Mouse (Mus musculus) lung, postnatal 4 days (tissue): ENCODE measurements around the gene Pnp.
A peak's percentile ranks its signal among the peaks of the same experiment; 100 is the strongest.
"Not testable (repeated sequence)": the region's sequence is repeated elsewhere in the genome, so short reads cannot be mapped to it uniquely, and the experiment has no call there.

ENCODE experiments used
- DNase-seq, 2 experiments: peaks; one replicate each; pipeline ENCODE4 v3.0.0; 2021

Pnp gene

DNA sequence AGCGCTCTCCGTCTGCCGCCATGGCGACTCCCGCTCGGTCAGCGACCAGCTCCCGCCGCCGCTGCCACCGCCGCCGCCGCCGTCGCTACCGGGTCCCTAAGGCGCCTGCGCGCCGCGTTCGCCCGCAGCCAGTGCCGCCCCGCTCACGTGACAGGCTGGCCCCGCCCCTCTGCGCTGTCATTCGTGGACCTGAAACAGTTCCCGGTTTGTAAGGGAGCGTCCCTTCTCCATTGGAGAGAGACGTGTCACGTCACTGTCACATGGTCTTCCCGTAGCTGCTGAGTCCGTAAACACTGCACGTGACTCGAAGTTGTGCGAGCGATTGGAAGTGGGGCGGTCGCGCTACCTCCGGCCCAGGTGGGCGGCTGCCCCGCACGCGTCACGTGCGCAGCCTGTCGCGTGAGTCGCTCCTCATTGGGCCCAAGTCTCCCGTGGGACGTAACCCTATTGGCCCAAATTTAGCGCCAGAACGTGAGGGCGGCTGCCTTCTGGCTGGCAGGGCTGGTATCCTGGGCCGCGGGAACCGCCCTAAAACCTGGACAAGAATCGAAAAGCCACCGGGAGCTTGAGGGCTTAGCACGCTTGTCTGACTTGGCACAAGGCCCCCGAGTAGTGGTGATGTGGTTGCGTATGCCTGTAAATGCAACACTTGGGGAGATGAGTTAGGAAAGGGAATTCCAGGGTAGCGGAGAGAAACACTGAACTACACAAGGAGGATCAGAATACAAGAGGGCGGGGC is at the start of gene Pnp, which contains the start of gene Pip4p1:
TSS of gene Pnp (plus strand) at position 329 of the 739 bp plus-strand sequence.
TSS of gene Pip4p1 (minus strand) at position 103 of the 739 bp plus-strand sequence.
- DNase-seq = peak; percentile 99 to 100

DNA sequence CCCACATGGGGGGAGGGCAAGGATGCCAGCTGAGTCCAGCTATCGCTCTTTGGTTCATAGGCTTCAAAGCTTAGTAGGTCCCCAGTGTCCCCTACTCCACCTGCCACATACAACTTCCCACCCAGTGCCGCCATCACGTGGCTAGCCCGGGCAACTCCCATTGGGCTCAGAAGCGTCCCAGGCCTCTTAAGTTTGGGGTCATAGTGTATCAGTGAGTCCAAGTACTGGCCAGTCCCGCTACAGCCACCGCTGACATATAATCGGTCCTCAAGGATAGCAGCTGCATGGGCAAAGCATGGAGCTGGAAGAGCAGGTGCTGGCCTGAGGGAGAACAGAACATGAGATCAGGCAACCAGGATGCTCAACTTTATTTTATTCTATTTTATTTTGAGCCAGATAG is 39.3 kb upstream of the Pnp start:
- no peak for DNase-seq

DNA sequence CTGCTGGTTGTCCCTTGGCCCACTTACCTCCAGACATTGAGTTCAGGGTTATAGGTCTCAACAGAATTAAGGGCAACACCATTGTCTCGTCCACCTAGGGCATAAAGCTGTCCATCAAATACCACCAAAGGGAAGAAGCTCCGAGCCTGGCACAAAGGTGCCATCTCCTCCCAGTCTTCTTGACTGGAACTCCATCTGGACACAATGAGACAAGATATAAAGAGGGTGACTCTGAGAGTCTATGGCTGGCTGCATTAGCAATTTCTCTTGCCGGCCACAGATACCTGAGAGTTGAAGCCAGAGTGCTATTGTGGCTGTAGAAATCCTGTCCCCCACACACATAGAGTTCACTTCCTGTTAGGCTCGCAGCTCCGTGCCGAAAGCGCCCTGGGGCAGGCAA is 38.8 kb upstream of the Pnp start:
- no peak for DNase-seq

DNA sequence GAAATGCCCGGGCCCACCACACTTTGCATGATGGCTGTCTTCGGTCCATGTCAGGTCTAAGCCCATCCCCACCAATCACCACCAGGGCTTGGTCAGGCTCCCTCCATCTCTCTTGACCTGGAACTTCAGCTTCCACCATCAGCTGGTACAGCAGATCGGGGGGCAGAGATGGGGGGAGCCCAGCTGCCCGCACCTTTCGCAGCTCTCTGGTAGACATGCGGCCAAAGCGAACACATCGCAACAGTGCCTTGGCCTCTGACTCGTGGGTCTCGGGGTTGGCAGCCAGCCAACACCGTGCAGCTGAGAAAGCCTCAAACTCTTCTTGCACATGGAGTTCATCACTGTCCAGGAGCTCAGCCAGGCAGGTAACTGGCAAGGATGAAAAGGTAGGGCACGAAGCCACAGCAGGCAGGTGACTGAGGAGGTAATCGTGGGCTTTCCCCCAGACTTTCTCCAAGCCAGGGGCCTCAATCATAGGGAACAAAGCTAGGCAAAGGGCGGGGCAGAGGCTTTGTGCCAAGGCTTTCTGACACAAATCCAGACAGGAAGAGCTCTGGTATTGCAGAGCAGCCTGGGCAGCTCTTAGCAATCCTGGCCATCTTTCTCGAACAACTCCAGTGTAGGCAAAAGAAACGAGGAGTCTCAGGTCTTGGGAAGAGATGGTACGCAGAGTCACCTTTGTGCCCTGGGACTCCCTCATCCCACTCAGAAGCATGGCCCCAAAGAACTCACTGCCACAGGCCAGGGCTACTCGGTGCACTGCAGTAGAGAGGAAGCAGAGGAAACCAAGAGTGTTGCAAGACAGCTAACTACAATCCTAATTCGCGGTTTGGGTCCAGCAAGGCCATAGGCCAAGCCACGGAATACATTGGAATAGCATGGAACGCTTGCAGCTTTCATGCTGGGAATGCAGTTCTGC is 38.1 kb upstream of the Pnp start:
- DNase-seq = peak; percentile 45 to 59

DNA sequence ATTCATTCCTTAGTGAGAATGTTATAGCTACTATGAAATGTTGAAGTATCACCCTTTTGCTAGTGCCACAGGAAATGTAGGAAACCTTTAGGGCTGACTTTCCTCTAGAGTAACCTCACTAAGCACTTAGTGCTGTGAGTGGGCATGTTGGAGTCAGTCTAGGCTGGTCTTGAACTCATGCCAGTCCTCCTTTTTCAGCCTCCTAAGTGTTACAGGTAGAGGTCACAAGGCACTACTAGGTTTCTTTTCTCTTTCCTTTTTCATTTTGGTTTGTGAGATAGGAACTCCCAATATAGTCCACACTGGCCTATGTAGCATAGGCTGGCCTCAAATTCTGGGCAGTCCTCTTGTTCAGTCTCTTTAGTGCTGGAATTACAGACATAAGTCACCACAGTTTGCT is 35.5 kb upstream of the Pnp start:
- DNase-seq = no peak

DNA sequence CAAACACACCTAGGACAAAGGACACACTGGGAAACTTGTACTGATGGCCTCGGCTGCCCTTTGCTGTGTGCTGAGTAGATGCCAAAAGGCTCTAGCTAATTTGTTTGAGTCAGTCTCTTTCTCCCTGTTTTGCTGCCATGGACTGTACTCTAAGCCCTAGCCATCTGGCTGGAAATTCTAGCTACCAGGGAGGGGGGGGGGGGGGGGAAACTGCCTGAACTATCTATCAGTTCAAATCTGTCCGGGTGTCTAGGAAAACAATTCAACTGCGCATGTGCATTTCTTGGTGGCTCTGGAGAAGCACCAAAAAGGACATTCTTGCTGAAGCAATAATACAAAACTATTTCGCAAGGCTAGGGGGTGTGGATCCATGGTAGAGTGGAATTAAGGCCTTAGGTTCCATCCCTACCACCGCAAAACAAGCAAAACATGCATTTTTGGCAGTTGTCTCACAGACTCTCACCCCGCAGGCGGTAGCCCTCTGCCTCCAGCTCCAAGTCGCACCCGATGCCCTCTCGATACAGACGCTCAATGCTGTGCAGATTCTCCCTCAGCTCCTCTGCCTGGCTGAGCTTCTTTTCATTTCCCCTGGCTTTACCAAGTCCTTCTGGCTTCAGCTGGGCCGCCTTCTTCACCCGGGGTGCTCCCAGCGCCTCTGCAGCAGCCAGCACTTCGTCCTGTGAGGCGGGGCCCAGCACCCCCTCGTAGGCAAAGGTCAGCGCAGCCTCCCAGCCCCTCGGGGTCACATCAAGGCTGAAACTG is 34.7 kb upstream of the Pnp start:
- DNase-seq = peak; percentile 49 to 51

DNA sequence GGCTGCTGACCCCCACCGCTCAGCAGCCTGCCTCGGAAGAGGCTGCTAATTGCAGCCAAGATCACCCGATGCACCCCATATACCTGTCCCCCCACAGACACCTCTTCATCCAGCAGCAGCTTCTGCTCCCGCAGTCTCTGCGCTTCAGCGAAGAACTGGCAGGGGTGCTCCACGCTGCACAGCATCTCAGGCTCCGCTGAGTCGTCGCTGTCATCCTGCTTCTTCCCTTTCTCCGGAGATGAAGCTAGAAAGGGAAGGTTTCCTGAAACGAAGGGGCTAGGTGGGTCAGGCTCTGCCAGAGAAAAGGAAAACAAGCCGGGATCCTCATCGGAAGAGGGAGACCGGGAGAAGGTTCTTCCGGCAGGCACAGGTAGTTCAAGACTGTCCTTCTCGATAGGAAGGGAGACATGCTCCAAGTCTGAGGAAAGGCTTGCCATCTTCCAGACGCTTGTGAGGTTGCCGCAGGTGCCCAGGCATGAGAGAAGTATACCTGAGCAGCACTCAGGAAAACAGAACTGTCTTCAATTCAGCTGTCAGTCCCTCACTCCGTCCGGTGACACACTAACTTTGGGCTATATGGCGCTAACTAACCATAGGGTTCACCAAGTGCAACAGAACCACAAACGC is 34.0 kb upstream of the Pnp start:
- peak in 1 of 2 experiments; percentile 12 for DNase-seq

DNA sequence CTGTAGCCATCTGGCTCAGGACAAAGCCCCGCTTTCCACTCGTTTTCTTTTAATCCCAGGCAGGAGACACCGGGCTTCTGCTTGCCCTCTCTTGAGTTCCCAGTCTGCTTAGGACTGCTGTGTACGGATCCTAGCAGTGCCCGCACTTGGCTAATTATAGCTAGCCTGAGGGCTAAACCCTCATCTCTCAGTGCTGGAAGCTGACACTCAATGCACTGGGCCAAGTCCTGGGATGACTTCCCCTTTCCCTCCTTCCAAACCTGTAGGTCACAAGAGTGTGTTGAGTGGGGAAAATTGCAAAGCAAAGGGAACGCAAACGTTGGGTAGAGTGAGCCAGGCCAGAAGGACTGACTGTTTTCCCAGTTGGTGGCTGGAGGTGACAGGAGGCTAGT is 33.5 kb upstream of the Pnp start, which contains the start of gene Klhl33:
TSS of gene Klhl33 (minus strand) at position 134 of the 392 bp plus-strand sequence.
- DNase-seq = no peak

DNA sequence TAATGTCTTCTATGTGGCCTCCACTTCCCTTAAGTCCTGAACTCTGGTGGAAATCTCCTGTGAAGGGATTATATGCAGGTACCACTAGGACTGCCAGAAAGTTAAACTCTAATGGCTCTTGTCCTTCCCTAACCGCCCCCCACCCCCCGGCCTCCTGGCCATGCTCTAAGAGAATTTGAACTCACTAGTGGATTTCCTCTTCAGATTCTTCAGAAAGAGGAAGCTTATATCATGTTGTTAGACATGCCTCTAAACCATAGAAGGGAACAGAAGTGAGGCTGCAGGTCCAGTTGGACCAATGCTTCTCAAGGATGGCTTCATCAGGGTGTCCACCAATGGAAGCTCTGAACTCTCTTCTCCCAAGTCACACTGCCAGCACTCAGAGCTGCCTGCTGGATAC is 32.9 kb upstream of the Pnp start:
- not testable (repeated sequence) for DNase-seq

DNA sequence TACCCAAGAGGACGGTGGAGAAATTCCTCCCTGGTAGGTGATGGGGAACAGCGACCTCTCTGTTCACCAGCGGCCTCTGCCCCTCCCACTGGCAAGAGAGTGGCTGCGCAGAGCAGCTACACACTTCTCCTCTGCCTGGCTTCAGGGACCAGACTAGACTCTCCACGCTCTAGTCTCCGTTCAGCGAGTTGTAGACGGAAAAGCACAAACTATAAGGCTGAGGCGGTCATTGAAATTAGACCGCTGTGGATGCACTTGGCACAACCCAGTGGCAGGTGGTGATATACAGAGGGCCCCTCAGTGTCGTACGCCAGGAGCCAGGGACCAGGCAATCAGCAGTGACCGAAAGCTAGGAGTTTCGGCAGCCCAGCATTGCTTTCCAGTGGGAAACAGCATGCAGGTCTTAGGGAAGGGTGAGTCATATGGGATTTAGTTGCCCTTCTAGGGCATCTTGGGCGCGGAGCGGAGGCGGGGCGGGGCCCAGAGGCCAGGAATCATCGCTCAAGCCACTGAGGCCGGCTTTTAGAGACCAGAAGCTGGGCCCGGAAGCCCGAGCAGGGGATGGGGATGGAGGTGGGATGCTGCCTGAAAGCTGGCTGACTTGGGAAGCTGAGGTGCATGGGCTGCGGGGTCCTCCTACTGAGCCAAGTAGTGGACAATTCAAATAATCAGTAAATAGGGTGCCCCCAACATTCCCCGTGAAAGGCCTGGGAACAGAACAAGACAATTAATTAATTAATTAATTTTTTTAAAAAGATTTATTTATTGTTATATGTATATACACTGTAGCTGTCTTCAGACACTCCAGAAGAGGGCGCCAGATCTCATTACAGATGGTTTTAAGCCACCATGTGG is 26.7 kb upstream of the Pnp start:
- DNase-seq = peak; percentile 35 to 48

DNA sequence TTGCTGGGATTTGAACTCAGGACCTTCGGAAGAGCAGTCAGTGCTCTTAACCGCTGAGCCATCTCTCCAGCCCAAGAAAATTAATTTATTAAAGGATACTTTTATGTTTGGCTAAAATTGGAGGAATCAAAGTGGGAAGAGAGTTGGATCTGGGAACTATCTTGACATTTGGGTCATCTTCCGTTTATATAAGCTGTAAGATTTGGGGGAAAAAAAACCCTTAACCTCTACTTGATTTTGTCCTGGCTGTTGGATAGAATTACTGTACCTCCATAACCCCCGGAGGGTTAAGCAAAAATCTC is 26.1 kb upstream of the Pnp start:
- DNase-seq = no peak

DNA sequence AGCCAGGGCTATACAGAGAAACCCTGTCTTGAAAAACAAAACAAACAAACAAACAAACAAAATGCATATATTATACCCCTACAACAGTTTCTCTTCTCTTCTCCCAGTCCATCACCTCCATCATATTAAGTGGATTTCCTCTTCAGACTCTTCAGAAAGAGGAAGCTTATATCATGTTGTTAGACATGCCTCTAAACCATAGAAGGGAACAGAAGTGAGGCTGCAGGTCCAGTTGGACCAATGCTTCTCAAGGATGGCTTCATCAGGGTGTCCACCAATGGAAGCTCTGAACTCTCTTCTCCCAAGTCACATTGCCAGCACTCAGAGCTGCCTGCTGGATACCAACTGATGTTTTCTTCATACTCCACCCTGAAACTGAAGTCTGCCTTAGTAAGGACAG is 25.6 kb upstream of the Pnp start:
- DNase-seq = not testable (repeated sequence)

DNA sequence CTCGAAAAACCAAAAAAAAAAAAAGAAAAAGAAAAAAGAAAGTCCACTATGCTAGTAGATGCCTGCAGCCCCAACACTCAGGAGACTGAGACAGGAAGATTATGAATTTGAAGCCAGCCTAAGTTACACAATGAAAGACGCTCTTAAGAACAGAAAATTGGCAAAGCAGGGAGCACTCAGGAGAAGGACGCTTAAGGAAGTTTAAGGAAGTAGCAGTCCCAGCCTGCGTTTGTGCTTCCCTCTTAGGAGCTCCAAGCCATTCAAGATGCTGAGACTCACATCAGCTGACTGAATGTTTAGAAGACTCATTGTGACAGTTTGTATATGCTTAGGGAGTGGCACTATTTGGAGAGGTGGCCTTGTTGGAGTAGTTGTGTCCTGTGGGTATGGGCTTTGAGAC is 22.8 kb upstream of the Pnp start:
- DNase-seq = no peak

DNA sequence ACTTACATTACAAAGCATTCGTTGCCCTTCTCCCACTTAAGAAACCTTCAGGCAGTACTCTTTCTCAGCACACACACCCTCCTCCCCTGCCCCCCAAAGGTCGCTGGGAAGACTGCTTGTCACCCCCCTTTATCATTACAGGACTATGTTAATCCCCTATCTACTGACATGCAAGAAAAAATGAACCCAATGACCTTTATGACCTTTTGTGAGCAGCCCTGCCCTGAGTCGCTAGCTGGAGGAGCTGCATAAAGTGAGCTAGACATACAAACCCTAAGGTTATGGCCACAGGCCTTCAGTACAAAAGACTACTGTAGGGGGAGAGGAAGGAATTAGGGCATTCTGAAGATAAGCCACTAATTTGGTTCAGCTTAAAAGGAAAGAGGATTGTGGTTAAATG is 19.5 kb upstream of the Pnp start:
- no peak for DNase-seq

DNA sequence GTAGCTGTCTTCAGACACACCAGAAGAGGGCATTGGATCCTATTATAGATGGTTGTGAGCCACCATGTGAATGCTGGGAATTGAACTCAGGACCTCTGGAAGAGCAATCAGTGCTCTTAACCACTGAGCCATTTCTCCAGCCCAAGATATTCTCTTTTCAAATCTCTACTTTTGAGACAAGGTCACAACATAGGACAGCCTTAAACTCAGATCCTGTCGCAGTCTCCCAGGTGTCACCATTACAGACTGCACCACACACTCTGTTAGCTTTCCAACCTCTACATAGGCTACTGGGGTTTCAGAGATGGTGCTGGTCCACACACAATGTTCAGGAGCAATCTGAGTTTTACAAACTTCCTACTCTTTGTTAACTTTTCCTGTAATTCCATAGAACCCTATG is 7.4 kb upstream of the Pnp start:
- DNase-seq = not testable (repeated sequence)

DNA sequence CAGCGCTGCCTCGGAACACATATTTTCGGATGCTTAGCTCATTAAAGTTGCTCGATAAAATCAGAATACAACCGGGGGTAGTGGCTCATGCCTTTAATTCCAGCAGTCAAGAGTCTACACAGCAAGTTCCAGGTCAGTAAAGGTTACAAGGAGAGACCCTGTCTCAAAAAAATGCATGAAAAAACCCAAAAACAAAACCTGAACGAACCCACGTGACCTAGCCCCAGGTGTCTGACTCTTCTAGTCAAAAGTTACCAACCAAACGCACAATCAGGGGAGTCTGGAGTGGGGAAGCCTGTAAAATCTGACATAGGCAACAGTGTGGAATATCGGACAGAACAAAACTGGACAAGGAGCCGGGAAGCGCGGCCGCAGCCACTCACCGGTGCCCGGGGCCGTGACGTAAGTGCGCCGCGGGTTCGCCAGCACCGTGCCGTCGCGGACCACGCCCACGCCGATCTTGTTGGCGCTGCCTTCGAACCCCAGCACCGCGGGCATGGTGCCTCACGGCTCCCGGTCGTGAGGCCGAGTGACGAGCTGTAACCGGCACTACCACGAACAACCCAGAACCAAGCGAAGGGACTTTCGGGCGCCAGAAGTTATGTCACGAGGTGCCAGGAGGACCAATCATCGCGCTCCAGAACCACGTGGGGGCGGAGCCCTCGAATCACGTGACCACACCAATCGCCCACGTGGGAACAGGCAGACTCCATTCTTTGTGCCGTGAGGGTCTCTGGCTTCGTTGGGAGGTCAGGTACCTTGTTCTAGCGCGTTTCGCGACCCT is 6.4 kb upstream of the Pnp start, which contains the start of the genes Osgep and Apex1:
TSS of gene Osgep (minus strand) at position 613 of the 784 bp plus-strand sequence.
TSS of gene Apex1 (plus strand) at position 688 of the 784 bp plus-strand sequence.
- DNase-seq = peak; percentile 97 to 98

DNA sequence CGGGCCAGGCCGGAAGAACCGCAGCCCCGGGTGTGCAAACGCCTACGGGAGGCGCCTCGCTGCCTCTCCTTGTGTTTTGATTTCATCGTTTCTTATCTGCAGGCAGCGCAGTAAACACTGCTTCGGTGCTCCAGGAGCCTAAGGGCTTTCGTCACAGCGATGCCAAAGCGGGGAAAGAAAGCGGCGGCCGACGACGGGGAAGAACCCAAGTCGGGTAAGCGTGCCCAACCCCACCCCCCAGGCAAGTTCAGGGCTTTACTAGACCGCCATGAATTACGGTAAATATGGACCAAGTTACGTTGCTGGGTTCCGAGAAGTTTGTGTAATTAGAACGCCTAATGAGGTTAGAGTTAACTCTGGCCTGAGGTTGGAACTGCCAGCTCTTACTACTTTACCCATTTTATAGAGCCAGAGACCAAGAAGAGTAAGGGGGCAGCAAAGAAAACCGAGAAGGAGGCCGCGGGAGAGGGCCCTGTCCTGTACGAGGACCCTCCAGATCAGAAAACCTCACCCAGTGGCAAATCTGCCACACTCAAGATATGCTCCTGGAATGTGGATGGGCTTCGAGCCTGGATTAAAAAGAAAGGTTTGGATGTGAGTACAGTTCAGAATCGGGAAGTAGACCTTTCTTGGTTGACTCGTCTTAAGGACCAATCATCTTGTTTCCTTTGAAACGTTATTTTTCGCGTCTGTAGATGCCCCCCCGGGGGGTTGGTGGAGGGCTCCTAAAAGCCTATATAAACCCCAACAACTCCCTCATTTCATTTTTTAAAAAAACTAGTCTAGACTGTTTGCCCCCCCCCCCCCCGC is 5.6 kb upstream of the Pnp start:
- peak in 1 of 2 experiments; percentile 28 for DNase-seq

DNA sequence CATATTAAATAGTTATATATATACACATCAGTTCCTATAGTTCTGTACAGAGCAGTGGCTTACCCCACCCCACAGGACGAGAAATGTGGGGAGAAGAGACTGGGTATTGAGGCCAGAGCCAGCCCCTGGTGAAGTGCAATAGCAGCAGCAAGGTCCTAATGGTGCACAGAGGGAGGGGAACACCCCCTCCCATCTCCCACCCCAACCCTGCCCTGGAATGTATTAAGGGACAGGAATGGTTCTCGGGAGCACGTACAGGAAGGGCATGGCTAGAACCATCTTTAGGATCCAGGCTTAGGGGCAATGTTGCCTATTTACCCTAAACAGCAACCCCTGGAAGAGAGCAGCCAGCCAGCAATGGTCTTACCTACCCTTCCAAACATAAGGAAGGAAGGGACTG is 3.5 kb upstream of the Pnp start:
- no peak for DNase-seq

DNA sequence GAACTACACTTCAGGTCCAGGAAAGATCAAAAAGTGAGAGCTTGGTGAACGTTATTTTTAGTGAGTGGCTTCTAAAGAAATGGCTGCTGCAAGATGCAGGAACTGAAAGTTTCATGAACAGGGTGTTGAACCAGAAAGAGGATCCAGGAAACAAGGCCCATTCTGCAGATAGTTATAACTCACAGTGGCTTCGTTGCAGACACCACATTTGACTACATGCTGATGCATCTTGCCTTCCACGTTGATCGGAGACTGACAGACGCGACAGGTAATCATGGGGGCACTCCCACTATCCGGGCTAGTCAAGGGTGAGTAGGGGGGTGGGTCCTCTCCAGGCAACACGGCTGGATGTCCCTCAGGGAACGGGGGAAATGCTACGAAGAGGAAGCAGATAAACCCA is 931 bp upstream of the Pnp start:
- DNase-seq = peak in 1 of 2 experiments; percentile 18

DNA sequence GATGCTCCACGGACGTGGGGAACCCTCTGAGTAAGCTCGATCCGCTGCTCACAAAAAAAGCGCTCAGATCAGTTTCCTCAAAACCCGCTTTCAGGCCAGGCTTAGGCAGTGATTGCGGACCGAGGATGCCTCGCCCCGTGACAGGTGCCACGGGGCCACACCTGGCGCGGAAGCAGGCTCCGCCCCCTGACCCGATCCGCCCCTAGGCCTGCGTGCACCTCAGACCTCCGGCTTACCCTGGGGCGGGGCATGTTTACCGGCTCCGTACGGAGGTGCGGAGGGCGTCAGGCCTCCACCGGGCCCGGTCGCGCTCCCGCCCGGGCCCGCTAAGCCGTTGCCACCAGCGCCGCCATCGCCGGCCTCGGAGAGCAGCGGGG is 517 bp upstream of the Pnp start:
- DNase-seq = peak in 1 of 2 experiments; percentile 71
